In genomic region chr1:191529406-191529805, GRCm38 (mm10) we compare ENCODE assay signal across 16 mouse cellular contexts. TPM values are rescaled to one million over a fixed set of nuclear protein-coding genes. Genes with fewer than 3 reads are reported as not detected.
A peak's percentile ranks its signal among the peaks of the same experiment; 100 is the strongest.
DNase-seq lines count a peak whose midpoint lies in the region; ATAC-seq and TF ChIP-seq lines count a peak whose summit lies in the region.
"Had no signal": no experiment of that assay in that cellular context is flagged by ENCODE, and none has a peak within 500 bp of the region (broad histone marks: within the 10 kb centered on the region; RNA-seq: fewer than 3 reads in every experiment).

No protein-coding gene starts in this region.

- no peak for ATAC-seq in heart, embryonic 11.5 days (replicated peaks; ENCODE audit: insufficient number of reproducible peaks, low FRiP score, low TSS enrichment)
- no peak for ATAC-seq in stomach, postnatal 0 days (ENCODE audit: low FRiP score, low TSS enrichment)
- ATAC-seq in forebrain, postnatal 0 days, result no peak
- ATAC-seq: liver, embryonic 12.5 days; midbrain, embryonic 16.5 days had no signal

- H3K27me3 ChIP-seq in heart, embryonic 11.5 days (ENCODE audit: control insufficient read depth, insufficient read depth, low read length), result no peaks in the 10 kb centered on the region
- H3K27me3 ChIP-seq in stomach, postnatal 0 days (ENCODE audit: control insufficient read depth, insufficient read depth, low read length), result no peaks in the 10 kb centered on the region
- no peaks in the 10 kb centered on the region for H3K27me3 ChIP-seq in forebrain, postnatal 0 days (ENCODE audit: insufficient read depth, low read length)
- H3K27me3 ChIP-seq: liver, embryonic 12.5 days had no signal

- H3K4me2 ChIP-seq in heart, embryonic 11.5 days, result no peak overlapping the region
- no peak overlapping the region for H3K4me2 ChIP-seq in stomach, postnatal 0 days (replicated peaks; ENCODE audit: low read depth)
- no peak overlapping the region for H3K4me2 ChIP-seq in forebrain, postnatal 0 days (ENCODE audit: low read depth)
- H3K4me2 ChIP-seq: liver, embryonic 12.5 days had no signal

- H3K9ac ChIP-seq in heart, embryonic 11.5 days (ENCODE audit: low read depth, low read length), result no peak overlapping the region
- H3K9ac ChIP-seq in stomach, postnatal 0 days (ENCODE audit: low read length), result no peak overlapping the region
- no peak overlapping the region for H3K9ac ChIP-seq in forebrain, postnatal 0 days
- H3K9ac ChIP-seq: liver, embryonic 12.5 days had no signal

- 0 out of 2 replicates have a peak, but pooled peaks cover 2% of the 10 kb centered on the region for H3K4me1 ChIP-seq in heart, embryonic 11.5 days (ENCODE audit: control insufficient read depth, insufficient read depth, low read length)
- no peaks in the 10 kb centered on the region for H3K4me1 ChIP-seq in stomach, postnatal 0 days (replicated peaks; ENCODE audit: control insufficient read depth, insufficient read depth)
- no peaks in the 10 kb centered on the region for H3K4me1 ChIP-seq in forebrain, postnatal 0 days (ENCODE audit: insufficient read depth)

- WGBS in heart, embryonic 11.5 days (ENCODE audit: insufficient replicate concordance), result 84% methylated on average over 2 of the region's 2 CpGs
- 79% methylated on average over 2 of the region's 2 CpGs for WGBS in stomach, postnatal 0 days
- 72% methylated on average over 2 of the region's 2 CpGs for WGBS in forebrain, postnatal 0 days

- TF ChIP-seq EP300 in stomach, postnatal 0 days (optimal IDR thresholded peaks at IDR 0.05), result no peak

- H3K36me3 ChIP-seq in heart, embryonic 11.5 days (ENCODE audit: control insufficient read depth, insufficient read depth, low read length), result no peaks in the 10 kb centered on the region
- H3K36me3 ChIP-seq in stomach, postnatal 0 days (ENCODE audit: control insufficient read depth, insufficient read depth, low read length), result no peaks in the 10 kb centered on the region
- H3K36me3 ChIP-seq in forebrain, postnatal 0 days (ENCODE audit: insufficient read depth), result no peaks in the 10 kb centered on the region

- no peaks in the 10 kb centered on the region for H3K9me3 ChIP-seq in heart, embryonic 11.5 days (replicated peaks; ENCODE audit: control insufficient read depth, low read length)
- H3K9me3 ChIP-seq in stomach, postnatal 0 days (ENCODE audit: control insufficient read depth, low read length), result no peaks in the 10 kb centered on the region
- H3K9me3 ChIP-seq in forebrain, postnatal 0 days (ENCODE audit: low read length), result no peaks in the 10 kb centered on the region
- H3K9me3 ChIP-seq: liver, embryonic 12.5 days had no signal

- no peak overlapping the region for H3K4me3 ChIP-seq in heart, embryonic 11.5 days (ENCODE audit: low read depth, low read length)
- no peak overlapping the region for H3K4me3 ChIP-seq in stomach, postnatal 0 days (ENCODE audit: low read depth, low read length)
- H3K4me3 ChIP-seq in forebrain, postnatal 0 days (ENCODE audit: low read depth, low read length), result no peak overlapping the region
- H3K4me3 ChIP-seq: left cerebral cortex, adult 2 months; liver, embryonic 12.5 days had no signal

- peak; percentile 95 for DNase-seq in heart, adult 11 months
- DNase-seq in urinary bladder, postnatal 36 days (ENCODE audit: low spot score in 2 of 2), result peak; percentile 10 to 48
- no peak for DNase-seq in urinary bladder, postnatal 25 days (ENCODE audit: low spot score)
- peak; percentile 74 for DNase-seq in gastrocnemius, postnatal 14 days
- DNase-seq in stomach, postnatal 0 days (ENCODE audit: low spot score), result no peak
- DNase-seq in layer of hippocampus, adult 9-11 months, result no peak
- no peak for DNase-seq in forebrain, postnatal 0 days
- DNase-seq: cerebellum, adult 11 months; lung, postnatal 4 days; right cerebral cortex, postnatal 14 days; thymus, postnatal 36 days had no signal

- intact Hi-C loops in gastrocnemius, postnatal 14 days (cut with DNase I; ENCODE audit: low total_unique reads), result no loop called here

- no peak for TF ChIP-seq CTCF in stomach, postnatal 0 days (IDR thresholded peaks at IDR 0.05; ENCODE audit: low read depth)
- TF ChIP-seq CTCF in forebrain, postnatal 0 days (IDR thresholded peaks at IDR 0.05; ENCODE audit: low read depth), result no peak

- no peak overlapping the region for H3K27ac ChIP-seq in heart, embryonic 11.5 days (ENCODE audit: low read depth, low read length)
- H3K27ac ChIP-seq in stomach, postnatal 0 days (replicated peaks), result 0 out of 2 replicates have a peak overlapping the region, but pooled peaks have one; percentile 13
- no peak overlapping the region for H3K27ac ChIP-seq in forebrain, postnatal 0 days (ENCODE audit: low read depth, low read length)
- H3K27ac ChIP-seq: kidney, postnatal 0 days; left cerebral cortex, adult 2 months; liver, embryonic 12.5 days had no signal

RNA-seq across cellular contexts. Expression of gene Dtl, which starts 45.9 kb away (rescaled TPM):
- 37.0 and 39.9 TPM in 2 replicates for polyA plus RNA-seq in heart, embryonic 11.5 days (2014; fragmentation: Nextera tagmentation; extraction: Ambion mirVana)
- 1 to 10 TPM in 1 of 2 experiments, under 1 TPM in 1; 1.00 to 2.0 TPM for total RNA-seq in gastrocnemius, postnatal 14 days (2021)
- 7.5 and 8.6 TPM in 2 replicates for polyA plus RNA-seq in stomach, postnatal 0 days (2015; fragmentation: Nextera tagmentation; extraction: Ambion mirVana)
- 3.2 and 5.8 TPM in 2 replicates for total RNA-seq in forebrain, postnatal 0 days (2014; rRNA removed)
- polyA plus RNA-seq in forebrain, postnatal 0 days (2015; fragmentation: Nextera tagmentation; extraction: Ambion mirVana), result 2.8 and 4.5 TPM in 2 replicates

RNA-seq across cellular contexts. Expression of gene Ints7, which starts 46.0 kb away (rescaled TPM):
- 38.5 and 40.4 TPM in 2 replicates for polyA plus RNA-seq in heart, embryonic 11.5 days (2014; fragmentation: Nextera tagmentation; extraction: Ambion mirVana)
- 10 to 100 TPM; 10.1 TPM for total RNA-seq in gastrocnemius, postnatal 14 days (2021)
- 15.1 and 15.8 TPM in 2 replicates for polyA plus RNA-seq in stomach, postnatal 0 days (2015; fragmentation: Nextera tagmentation; extraction: Ambion mirVana)
- total RNA-seq in forebrain, postnatal 0 days (2014; rRNA removed), result 29.8 and 47.8 TPM in 2 replicates
- 21.6 and 27.9 TPM in 2 replicates for polyA plus RNA-seq in forebrain, postnatal 0 days (2015; fragmentation: Nextera tagmentation; extraction: Ambion mirVana)

Comparison
In these comparisons a context has a peak if more than half of its experiments do, and no peak if none do; other contexts are left out.
1. DNase-seq: peak in heart, adult 11 months (single experiment), urinary bladder, postnatal 36 days (2 of 2) and gastrocnemius, postnatal 14 days (single experiment); none in urinary bladder, postnatal 25 days (single experiment), stomach, postnatal 0 days (single experiment), layer of hippocampus, adult 9-11 months (single experiment) and forebrain, postnatal 0 days (single experiment).